Mouse (Mus musculus): ENCODE results near the gene Gm12830.

DNA sequence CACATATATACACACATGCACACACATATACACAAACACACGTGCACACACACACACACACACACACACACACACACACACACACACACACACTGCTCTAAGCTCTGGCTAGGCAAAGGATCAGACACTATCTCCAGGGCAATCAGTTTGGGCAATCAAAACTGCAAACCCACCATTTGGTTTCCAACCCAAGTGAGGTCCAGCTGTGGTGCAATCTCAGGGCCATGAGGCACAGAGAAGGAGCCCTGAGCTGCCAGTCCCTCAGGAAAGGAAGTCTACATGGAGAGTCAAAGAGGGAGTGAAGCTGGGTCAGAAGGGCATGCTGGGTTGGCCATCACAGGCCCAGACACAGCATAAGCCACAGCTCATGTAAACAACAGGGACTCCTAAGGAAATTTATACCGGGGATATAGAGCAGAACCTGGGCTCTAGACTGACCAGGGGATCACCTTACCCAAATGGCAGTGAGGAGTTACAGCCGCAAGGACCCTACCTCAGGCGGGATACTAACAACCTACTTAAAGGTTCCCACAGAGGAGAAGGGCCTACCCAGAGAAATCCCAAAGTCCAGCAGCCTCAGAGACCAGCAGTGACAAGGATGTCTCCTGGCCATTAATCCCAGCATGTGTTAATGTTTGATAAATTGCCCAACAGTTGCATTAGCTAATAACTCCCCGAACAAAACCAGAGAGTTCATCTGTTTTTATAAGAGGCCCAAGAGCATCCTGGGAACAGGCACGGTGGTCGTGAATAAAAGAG, 42.6 kb upstream of the Gm12830 start:
- TF ChIP-seq CTCF (IDR thresholded peaks at IDR 0.05; ENCODE audit: extremely low read depth, insufficient read length, insufficient replicate concordance, low read depth, low read length): no peak
- no peak for TF ChIP-seq POLR2A (IDR thresholded peaks at IDR 0.05; ENCODE audit: low read depth, low read length)
